Mouse (Mus musculus): ENCODE results near the gene Sumo1. TPM values are rescaled to one million over a fixed set of nuclear protein-coding genes. Genes with fewer than 3 reads are reported as not detected.

The Sumo1 gene
- polyA plus RNA-seq, 1 experiment = 21.8 TPM

DNA sequence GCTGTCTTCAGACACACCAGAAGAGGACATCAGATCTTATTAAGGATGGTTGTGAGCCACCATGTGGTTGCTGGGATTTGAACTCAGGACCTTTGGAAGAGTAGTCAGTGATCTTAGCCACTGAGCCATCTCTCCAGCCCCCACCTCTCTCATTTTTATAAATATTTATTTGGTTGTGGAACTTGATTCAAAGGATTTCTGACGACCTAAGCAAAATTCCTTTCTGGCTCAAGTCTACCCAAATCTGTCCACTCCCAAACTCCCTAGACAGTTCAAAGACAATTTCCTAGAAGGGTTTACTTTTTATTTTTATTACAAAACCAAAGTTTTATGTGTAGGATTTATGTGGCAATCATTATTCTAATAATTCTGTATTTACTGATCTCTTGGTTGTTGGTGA is 81.4 kb downstream of the Sumo1 start:
- Histone ChIP-seq H3K27ac (ENCODE audit: control insufficient read depth, insufficient read depth, low read length) (no peak overlapping the region), H3K36me3 (ENCODE audit: control insufficient read depth, insufficient read depth, low read length) (no peaks in the 10 kb centered on the region), H3K4me1 (replicated peaks; ENCODE audit: control insufficient read depth, insufficient read depth, low read length) (0 out of 2 replicates have a peak, but pooled peaks cover 4% of the 10 kb centered on the region), H3K4me3 (ENCODE audit: control insufficient read depth, insufficient read depth, low read length) (no peak overlapping the region), H3K27me3 (ENCODE audit: control insufficient read depth, insufficient read depth, low read length) (no peaks in the 10 kb centered on the region)
- TF ChIP-seq CTCF (IDR thresholded peaks at IDR 0.05; ENCODE audit: borderline replicate concordance, control insufficient read depth, extremely low read depth, insufficient read depth, low read length, poor library complexity) (no peak), POLR2A (IDR thresholded peaks at IDR 0.05; ENCODE audit: control insufficient read depth, extremely low read depth, insufficient read depth, low read length, poor library complexity) (no peak)
- WGBS = 100% methylated on average over 1 of the region's 1 CpGs
- DNase-seq = no peak

DNA sequence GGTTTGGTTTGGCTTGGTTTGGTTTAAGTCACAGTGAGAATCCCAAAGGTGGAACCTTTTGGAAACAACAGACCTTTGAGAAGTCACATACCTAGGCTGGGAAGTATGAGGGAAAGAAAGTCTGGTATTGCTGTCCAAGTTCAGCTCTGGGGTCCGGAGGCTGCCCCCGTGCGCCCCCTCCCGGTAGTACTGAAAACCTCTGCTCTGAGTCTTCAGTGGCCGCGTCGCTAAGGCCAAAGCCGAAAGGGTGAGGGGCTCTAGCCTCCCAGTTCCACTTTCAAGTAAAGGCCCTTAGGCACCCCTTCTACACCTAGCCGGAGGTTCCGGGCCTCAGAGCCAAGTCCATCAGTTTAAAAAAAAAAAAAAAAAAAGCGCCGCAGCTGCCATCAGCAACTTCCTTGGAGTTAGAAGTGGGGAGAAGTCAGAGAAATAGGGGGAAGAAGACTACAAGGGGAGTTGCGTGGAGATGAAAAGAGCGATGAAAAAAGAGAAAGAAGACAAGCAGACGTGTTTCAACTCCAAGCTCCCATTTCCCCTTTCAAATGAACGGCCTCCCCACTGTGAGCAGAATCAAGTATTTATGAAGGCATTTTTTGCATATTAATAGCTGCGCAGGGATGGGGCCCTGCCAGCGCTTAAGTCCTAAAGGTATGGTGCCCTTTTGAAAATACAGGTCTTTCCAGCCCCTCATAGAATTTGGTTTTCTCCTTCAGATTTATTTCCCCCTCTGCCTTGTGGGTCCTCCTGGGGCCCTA is 85.8 kb downstream of the Sumo1 start:
- Histone ChIP-seq H3K27ac (ENCODE audit: control insufficient read depth, insufficient read depth, low read length) (no peak overlapping the region), H3K4me3 (ENCODE audit: control insufficient read depth, insufficient read depth, low read length) (no peak overlapping the region), H3K27me3 (ENCODE audit: control insufficient read depth, insufficient read depth, low read length) (no peaks in the 10 kb centered on the region), H3K4me1 (replicated peaks; ENCODE audit: control insufficient read depth, insufficient read depth, low read length) (no peaks in the 10 kb centered on the region), H3K36me3 (ENCODE audit: control insufficient read depth, insufficient read depth, low read length) (no peaks in the 10 kb centered on the region)
- no peak for TF ChIP-seq POLR2A (IDR thresholded peaks at IDR 0.05; ENCODE audit: control insufficient read depth, extremely low read depth, insufficient read depth, low read length, poor library complexity)
- TF ChIP-seq CTCF (IDR thresholded peaks at IDR 0.05; ENCODE audit: borderline replicate concordance, control insufficient read depth, extremely low read depth, insufficient read depth, low read length, poor library complexity) = peak; percentile 94
- DNase-seq = peak; percentile 67
- 19% methylated on average over 18 of the region's 18 CpGs for WGBS

DNA sequence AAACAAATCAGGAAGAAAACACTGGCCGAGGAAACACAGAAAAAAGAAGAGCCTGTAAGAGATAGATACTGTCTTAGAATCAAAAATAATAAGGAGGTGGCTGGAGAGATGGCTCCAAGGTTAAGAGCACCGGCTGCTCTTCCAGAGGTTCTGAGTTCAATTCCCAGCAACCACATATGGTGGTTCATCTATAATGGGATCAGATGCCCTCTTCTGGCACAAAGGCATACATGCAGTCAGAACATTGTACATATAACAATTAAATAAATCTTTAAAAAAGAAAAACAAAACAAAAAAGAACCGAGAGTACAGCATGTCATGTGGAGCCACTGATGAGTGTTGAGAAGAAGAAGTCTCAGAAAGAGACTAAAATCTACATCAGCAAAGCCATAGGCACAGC is 89.8 kb downstream of the Sumo1 start:
- no peak overlapping the region for H3K27ac ChIP-seq (ENCODE audit: control insufficient read depth, insufficient read depth, low read length)

DNA sequence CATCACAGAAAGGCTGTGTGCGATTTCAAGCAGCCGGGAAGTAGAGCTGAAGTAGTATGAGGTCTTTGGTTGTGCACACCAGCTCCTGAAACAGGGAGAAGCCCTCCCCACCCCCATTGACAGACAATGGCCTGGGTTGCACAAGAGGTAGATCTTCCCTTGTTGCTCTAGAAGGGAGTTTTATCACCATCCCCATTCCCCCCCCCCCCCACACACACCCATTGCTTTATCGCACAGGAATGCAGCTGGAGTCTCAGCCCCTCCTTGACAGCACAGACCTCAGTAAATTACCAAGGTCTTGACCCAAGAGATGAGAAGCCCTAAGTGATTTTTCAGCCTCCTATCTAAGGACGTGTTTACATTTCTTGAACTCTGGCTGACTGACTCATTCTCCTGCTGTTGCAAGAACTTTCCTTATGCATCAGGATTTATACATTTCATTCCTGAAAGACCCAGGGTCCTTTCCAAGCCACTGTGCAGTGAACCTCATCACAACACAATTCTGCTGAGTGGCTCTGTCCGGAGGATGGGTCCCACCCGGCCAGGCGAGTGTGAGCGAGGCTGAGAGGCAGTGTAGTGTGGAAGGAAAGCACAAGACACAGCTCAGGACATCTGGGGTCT is 90.4 kb downstream of the Sumo1 start:
- Histone ChIP-seq H3K36me3 (ENCODE audit: control insufficient read depth, insufficient read depth, low read length) (no peaks in the 10 kb centered on the region), H3K4me3 (ENCODE audit: control insufficient read depth, insufficient read depth, low read length) (no peak overlapping the region), H3K4me1 (replicated peaks; ENCODE audit: control insufficient read depth, insufficient read depth, low read length) (no peaks in the 10 kb centered on the region), H3K27me3 (ENCODE audit: control insufficient read depth, insufficient read depth, low read length) (no peaks in the 10 kb centered on the region), H3K27ac (ENCODE audit: control insufficient read depth, insufficient read depth, low read length) (no peak overlapping the region)
- DNase-seq = no peak
- TF ChIP-seq POLR2A (IDR thresholded peaks at IDR 0.05; ENCODE audit: control insufficient read depth, extremely low read depth, insufficient read depth, low read length, poor library complexity) = no peak
- no peak for TF ChIP-seq CTCF (IDR thresholded peaks at IDR 0.05; ENCODE audit: borderline replicate concordance, control insufficient read depth, extremely low read depth, insufficient read depth, low read length, poor library complexity)
- 94% methylated on average over 8 of the region's 8 CpGs for WGBS

More for the DNA sequence above, 89.8 kb downstream of the Sumo1 start:
- Histone ChIP-seq H3K36me3 (ENCODE audit: control insufficient read depth, insufficient read depth, low read length) (no peaks in the 10 kb centered on the region), H3K4me1 (replicated peaks; ENCODE audit: control insufficient read depth, insufficient read depth, low read length) (no peaks in the 10 kb centered on the region), H3K4me3 (ENCODE audit: control insufficient read depth, insufficient read depth, low read length) (no peak overlapping the region), H3K27me3 (ENCODE audit: control insufficient read depth, insufficient read depth, low read length) (no peaks in the 10 kb centered on the region)
- no peak for DNase-seq
- TF ChIP-seq CTCF (IDR thresholded peaks at IDR 0.05; ENCODE audit: borderline replicate concordance, control insufficient read depth, extremely low read depth, insufficient read depth, low read length, poor library complexity) (no peak), POLR2A (IDR thresholded peaks at IDR 0.05; ENCODE audit: control insufficient read depth, extremely low read depth, insufficient read depth, low read length, poor library complexity) (no peak)
- WGBS = 92% methylated on average over 3 of the region's 3 CpGs

DNA sequence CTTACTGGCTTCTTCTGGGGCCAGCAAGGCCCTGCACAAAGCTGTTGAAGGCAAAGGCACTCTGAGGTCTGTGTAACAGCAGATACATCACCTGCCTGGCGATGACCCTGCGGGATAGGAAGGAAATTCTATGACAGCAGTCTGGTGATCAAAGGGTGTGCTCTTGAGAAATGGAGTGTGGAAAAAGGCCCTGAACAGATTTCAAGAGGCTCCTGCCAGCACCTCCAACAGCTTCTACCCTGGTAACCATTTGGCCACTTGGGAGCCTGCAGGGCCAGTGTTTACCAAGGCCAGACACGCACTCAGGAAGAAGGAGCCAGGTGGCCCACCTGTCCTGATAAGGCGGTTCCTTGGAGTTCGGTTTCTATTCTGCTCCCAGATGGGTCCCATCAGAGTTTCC is 91.3 kb downstream of the Sumo1 start:
- Histone ChIP-seq H3K27ac (ENCODE audit: control insufficient read depth, insufficient read depth, low read length) (no peak overlapping the region), H3K4me1 (replicated peaks; ENCODE audit: control insufficient read depth, insufficient read depth, low read length) (no peaks in the 10 kb centered on the region), H3K36me3 (ENCODE audit: control insufficient read depth, insufficient read depth, low read length) (no peaks in the 10 kb centered on the region), H3K27me3 (ENCODE audit: control insufficient read depth, insufficient read depth, low read length) (no peaks in the 10 kb centered on the region), H3K4me3 (ENCODE audit: control insufficient read depth, insufficient read depth, low read length) (no peak overlapping the region)
- DNase-seq = no peak
- 91% methylated on average over 5 of the region's 5 CpGs for WGBS
- TF ChIP-seq POLR2A (IDR thresholded peaks at IDR 0.05; ENCODE audit: control insufficient read depth, extremely low read depth, insufficient read depth, low read length, poor library complexity) = no peak
- no peak for TF ChIP-seq CTCF (IDR thresholded peaks at IDR 0.05; ENCODE audit: borderline replicate concordance, control insufficient read depth, extremely low read depth, insufficient read depth, low read length, poor library complexity)

DNA sequence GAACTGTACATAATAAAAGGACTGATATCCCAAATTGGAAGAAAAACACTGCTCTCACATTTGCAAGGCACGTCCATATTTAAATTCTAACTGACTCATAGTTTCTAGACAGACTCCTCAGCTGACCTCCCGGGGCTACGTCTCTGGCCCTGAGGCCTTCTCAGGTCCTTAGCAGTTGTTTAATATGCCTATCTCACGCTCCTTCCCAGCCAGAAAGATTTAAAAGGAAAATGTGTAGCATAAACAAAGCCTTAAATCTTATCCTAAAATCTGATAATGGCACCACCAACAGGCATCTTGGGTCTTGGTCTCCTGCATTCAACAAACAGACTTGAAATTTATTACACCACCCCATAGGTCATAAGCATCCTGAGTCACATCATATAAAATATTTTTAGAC is 91.9 kb downstream of the Sumo1 start:
- no peak overlapping the region for H3K27ac ChIP-seq (ENCODE audit: control insufficient read depth, insufficient read depth, low read length)
- TF ChIP-seq POLR2A (IDR thresholded peaks at IDR 0.05; ENCODE audit: control insufficient read depth, extremely low read depth, insufficient read depth, low read length, poor library complexity) (no peak), CTCF (IDR thresholded peaks at IDR 0.05; ENCODE audit: borderline replicate concordance, control insufficient read depth, extremely low read depth, insufficient read depth, low read length, poor library complexity) (no peak)
- no peak overlapping the region for H3K4me3 ChIP-seq (ENCODE audit: control insufficient read depth, insufficient read depth, low read length)
- DNase-seq = no peak
- no peaks in the 10 kb centered on the region for H3K4me1 ChIP-seq (replicated peaks; ENCODE audit: control insufficient read depth, insufficient read depth, low read length)
- H3K27me3 ChIP-seq (ENCODE audit: control insufficient read depth, insufficient read depth, low read length) = no peaks in the 10 kb centered on the region
- no peaks in the 10 kb centered on the region for H3K36me3 ChIP-seq (ENCODE audit: control insufficient read depth, insufficient read depth, low read length)
- WGBS = 98% methylated on average over 4 of the region's 4 CpGs
